Mouse (Mus musculus): ENCODE measurements around the gene Slx4ip. TPM values are rescaled to one million over a fixed set of nuclear protein-coding genes. Genes with fewer than 3 reads are reported as not detected.

Slx4ip gene
- total RNA-seq, 2 experiments from 2014 or later, result 2.6 to 3.2 TPM

DNA sequence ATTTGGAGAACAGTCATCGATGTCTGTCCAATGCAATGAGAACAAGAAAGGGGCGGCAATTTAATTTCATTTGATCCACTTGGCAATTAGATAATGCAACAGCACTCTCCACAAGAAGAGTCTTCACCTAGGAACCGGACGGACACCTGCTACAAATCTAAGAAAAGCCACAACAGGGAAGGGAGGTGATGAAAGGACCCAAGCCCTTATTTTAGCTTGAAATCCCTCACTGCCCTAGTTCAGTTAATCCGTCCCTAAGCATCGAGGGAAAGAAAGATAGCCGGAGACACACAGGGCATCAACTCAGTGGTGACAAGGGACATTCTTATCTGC lies 202.2 kb downstream of the Slx4ip start:
- no peak for DNase-seq
- intact Hi-C loops (cut with DNase I), result loop anchor here (5.0 kb wide), 1 partner anchor 76 kb away; no protein-coding TSS in a partner anchor

- intact Hi-C loops (cut with DNase I), result loop anchor here (5.0 kb wide), 1 partner anchor 77 kb away; no protein-coding TSS in a partner anchor
- no peak for DNase-seq
Observed at GRCm38 (mm10) chr2:137094301-137094700, 203.3 kb downstream of the Slx4ip start.

- DNase-seq, result no peak
- intact Hi-C loops (cut with DNase I), result loop anchor here (5.0 kb wide), 1 partner anchor 90 kb away; no protein-coding TSS in a partner anchor
Observed at GRCm38 (mm10) chr2:137096981-137097460, 206.0 kb downstream of the Slx4ip start.

GRCm38 (mm10) chr2:137098269-137099035 lies 207.4 kb downstream of the Slx4ip start:
- no peak for DNase-seq
- intact Hi-C loops (cut with DNase I), result loop anchor here (5.0 kb wide), 1 partner anchor 91 kb away; no protein-coding TSS in a partner anchor

- intact Hi-C loops (cut with DNase I), result loop anchor here (5.0 kb wide), 1 partner anchor 92 kb away; no protein-coding TSS in a partner anchor
- no peak for DNase-seq
Observed at GRCm38 (mm10) chr2:137099211-137099734, 208.3 kb downstream of the Slx4ip start.

- DNase-seq, result peak; percentile 69 to 76
- intact Hi-C loops (cut with DNase I), result no loop called here
Observed at GRCm38 (mm10) chr2:137101074-137101473, 210.1 kb downstream of the Slx4ip start.

DNA sequence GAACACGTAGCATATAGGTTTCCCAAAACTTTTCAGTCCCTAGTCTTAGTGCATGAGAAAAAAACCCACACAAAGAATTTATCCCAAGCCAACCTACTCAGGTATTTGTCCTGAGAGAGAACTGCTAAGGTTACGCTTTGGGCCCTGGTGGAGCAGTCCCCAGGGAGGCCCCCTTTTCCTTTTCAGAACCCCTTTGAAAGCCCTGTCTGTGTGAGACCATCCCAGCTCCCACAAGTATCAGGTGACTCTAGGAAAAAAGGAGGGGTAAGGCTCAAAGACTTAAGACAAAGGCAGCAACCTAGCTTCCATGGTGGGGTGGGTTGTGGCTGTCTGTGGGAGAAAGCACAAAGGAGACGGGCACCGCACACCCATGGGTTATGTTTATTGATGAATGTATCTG lies 216.2 kb downstream of the Slx4ip start:
- no peak for DNase-seq
- intact Hi-C loops (cut with DNase I), result no loop called here

GRCm38 (mm10) chr2:137107946-137108345 lies 216.9 kb downstream of the Slx4ip start:
- intact Hi-C loops (cut with DNase I), result no loop called here
- no peak for DNase-seq

GRCm38 (mm10) chr2:137109321-137110213 lies 218.5 kb downstream of the Slx4ip start:
- intact Hi-C loops (cut with DNase I), result loop anchor here (5.0 to 10.0 kb wide), 3 partner anchors 112 to 465 kb away; no protein-coding TSS in a partner anchor
- peak; percentile 41 to 49 for DNase-seq

DNA sequence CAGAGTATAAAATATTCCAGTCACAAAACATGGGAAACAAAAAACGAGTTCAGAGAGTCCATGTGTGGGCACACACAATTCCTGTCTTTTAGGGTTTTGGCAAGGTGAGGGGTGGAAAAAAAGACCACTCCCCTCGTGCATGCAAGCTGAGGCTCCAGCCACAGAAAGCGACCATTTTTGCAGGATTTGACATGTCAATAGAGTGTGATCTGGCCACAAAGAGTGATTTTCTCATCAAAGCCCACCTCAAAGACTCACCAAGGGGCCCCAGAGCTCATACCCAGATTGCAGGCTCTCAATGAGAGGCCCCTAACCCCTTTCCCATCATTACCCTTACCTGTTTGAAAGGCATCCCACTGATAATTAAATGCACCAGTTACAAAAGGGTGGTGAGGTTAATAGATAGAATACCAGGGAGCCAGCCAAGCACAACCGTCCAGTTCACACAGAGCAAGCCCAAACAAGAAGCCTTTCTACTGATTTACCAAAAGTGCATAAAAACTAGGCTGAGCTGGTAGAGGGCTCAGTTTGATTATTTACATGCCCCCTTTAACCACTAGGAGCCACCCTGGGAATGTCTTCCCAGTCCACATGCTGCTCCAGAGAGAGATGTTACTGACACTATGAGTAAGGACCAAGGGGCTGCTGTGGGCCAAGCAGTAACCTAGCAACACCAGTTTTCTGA lies 219.3 kb downstream of the Slx4ip start:
- intact Hi-C loops (cut with DNase I), result loop anchor here (5.0 to 10.0 kb wide), 3 partner anchors 113 to 464 kb away; no protein-coding TSS in a partner anchor
- no peak for DNase-seq

DNA sequence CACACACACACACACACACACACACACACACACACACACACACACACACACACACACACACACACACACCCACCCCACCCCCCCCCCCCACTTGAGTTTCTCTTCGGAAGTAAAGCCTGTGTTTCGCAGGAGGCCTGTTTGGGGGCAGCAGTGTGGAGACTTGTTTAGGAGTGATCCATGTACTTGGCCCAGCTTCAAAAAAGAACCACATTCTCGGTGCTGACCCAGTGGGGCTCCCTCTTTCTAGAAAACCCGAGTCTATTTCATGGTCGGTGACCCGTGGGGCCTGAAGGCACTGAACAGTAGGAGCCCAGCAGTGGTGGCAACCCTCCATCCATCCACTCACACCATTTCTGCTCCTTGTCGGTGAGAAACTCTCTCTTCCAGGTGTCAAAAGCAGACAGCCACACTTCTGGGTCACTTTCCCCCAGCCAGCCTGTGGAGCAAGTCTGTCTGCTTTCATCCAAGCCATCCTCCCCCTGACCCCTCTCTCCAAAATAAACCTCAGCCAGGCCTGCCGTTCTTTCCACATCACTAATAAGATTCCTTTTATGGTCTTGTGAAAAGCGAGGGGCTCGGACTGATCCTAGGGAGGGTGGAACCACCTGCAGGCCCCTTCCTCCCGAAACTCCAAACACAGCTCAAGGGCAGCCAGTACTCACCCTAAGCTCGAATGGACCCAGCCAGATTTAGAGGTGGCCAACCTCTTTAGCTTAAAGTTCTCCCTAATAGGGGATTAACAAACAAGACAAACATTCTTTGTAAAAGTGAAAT lies 222.5 kb downstream of the Slx4ip start:
- peak in 1 of 2 experiments; percentile 25 for DNase-seq
- intact Hi-C loops (cut with DNase I), result loop anchor here (2.0 to 10.0 kb wide), 6 partner anchors 116 to 829 kb away; no protein-coding TSS in a partner anchor

DNA sequence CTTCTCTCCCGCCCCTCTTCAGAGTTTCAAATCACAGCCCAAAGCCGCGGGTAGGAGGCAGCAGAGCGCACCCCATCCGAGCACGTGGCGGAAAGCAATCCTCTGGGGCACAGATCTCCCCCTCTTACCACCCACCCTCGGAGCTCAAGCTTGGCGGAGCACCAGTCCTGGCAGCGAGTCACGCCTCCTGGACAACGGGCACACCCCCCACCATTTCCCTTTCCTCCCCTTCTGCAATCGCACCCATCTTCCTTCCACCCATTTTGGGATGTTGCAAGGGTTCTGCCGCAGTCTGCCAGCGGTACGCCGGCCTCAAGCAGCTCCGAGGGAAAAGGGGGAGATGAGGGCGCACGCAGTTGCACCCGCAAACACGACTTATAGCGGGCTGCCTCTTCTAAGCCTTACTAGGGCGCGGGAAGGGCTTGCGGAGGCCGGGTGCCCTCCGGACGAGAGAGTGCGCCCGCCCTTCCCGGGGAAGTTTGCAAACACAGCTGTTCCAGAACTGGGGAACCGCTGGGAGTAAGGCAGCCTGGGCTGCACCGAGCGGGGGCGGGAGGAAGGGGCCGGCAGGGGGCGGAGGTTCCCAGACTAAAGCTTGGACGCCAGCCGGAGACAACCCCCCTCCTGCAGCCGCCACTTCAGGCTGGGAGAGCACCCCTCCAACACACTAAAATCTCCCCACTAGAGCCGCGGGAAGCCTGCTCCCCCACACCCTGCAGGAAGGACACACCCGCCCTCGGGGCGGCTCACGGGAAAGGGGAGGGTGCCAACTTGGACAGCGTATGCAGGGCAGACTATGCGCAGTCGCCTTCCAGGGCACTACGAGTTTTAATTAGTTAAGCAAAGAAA lies 223.5 kb downstream of the Slx4ip start:
- intact Hi-C loops (cut with DNase I), result loop anchor here (2.0 to 10.0 kb wide), 7 partner anchors 117 to 828 kb away; no protein-coding TSS in a partner anchor
- DNase-seq, result peak; percentile 87 to 88

GRCm38 (mm10) chr2:137115241-137116024 lies 224.4 kb downstream of the Slx4ip start:
- intact Hi-C loops (cut with DNase I), result loop anchor here (2.0 to 10.0 kb wide), 6 partner anchors 201 to 827 kb away; no protein-coding TSS in a partner anchor
- DNase-seq, result peak; percentile 51 to 55

DNA sequence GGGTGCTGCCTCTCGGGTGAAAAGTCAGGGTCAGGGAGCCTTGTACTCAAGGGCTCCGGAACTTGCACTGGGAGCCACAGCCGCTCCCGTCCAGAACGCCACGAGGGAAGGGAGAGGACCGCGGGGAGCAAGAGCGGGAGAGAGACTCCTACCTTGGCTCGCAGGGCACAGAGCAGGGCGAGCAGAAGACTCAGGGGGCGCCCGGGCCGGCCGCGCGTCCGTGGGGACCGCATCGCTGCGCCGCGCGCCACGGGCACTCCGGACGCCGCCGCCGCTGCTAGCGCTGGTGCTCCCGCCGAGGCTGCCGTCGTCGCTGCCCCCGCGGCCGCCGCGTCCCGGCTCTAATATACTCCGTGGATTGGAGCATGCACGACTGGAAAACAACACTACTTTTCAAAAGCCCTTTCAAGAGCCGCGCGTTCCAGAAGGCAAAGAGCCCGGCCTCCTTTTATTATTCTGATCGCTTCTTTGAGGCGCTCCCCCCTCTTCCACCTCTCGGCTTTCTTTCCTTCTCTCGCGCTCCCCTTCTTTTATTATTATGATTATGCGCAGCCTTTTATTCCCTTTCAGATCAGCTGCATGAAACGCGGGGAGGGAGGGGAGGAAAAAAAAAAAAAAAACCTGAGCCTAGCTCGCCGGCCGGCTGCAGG lies 225.1 kb downstream of the Slx4ip start, which contains the start of gene Jag1:
TSS of gene Jag1 (minus strand) at position 620 of the 650 bp plus-strand sequence.
- DNase-seq, result peak; percentile 58 to 69
- intact Hi-C loops (cut with DNase I), result loop anchor here (5.0 to 10.0 kb wide), 3 partner anchors 309 to 551 kb away; no protein-coding TSS in a partner anchor

GRCm38 (mm10) chr2:137116675-137117320 lies 225.8 kb downstream of the Slx4ip start:
- peak; percentile 94 to 96 for DNase-seq
- intact Hi-C loops (cut with DNase I), result loop anchor here (1.0 to 10.0 kb wide), 4 partner anchors 308 to 616 kb away; no protein-coding TSS in a partner anchor

GRCm38 (mm10) chr2:137117321-137117690 lies 226.3 kb downstream of the Slx4ip start:
- intact Hi-C loops (cut with DNase I), result loop anchor here (1.0 to 10.0 kb wide), 4 partner anchors 307 to 615 kb away; no protein-coding TSS in a partner anchor
- DNase-seq, result peak; percentile 92 to 93
